Comparison of ENCODE assay signal across 9 mouse cellular contexts in the genomic region with DNA sequence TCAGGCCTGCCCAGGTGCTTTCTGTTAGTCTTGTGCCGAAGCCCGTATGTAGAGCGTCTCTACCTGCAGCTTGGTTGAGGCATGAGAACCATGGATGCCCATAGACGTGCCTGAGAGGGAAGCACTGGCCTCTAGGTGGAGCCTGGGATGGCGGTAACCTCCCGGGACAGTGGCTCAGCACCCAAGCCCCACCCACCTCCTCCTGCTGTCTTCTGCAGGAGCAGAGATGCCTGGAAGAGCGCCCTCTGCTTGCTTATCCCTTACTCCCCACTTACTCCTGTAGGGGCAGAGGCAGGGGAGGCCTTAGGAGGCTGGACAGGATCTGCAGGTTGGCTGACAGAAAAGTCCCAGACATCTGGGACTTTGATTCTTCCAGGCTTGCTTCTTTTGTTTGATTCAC.
A peak's percentile ranks its signal among the peaks of the same experiment; 100 is the strongest.
DNase-seq lines count a peak whose midpoint lies in the region; ATAC-seq and TF ChIP-seq lines count a peak whose summit lies in the region.
"Had no signal": no experiment of that assay in that cellular context is flagged by ENCODE, and none has a peak within 500 bp of the region (broad histone marks: within the 10 kb centered on the region; RNA-seq: fewer than 3 reads in every experiment).

No protein-coding gene starts in this region.

- H3K9me3 ChIP-seq in midbrain, embryonic 10.5 days (replicated peaks): peaks cover 11% of the 10 kb centered on the region; the same call in 1 of the 2 replicates
- peaks cover 7% of the 10 kb centered on the region for H3K9me3 ChIP-seq in midbrain, embryonic 14.5 days (ENCODE audit: control insufficient read depth, low read length)
- H3K9me3 ChIP-seq in embryonic facial prominence, embryonic 11.5 days (replicated peaks; ENCODE audit: control insufficient read depth, low read length): no peaks in the 10 kb centered on the region
- H3K9me3 ChIP-seq: embryonic facial prominence, embryonic 15.5 days had no signal

- H3K9ac ChIP-seq in midbrain, embryonic 14.5 days (replicated peaks; ENCODE audit: low read length): no peak overlapping the region
- no peak overlapping the region for H3K9ac ChIP-seq in embryonic facial prominence, embryonic 11.5 days (replicated peaks; ENCODE audit: low read length)
- H3K9ac ChIP-seq: embryonic facial prominence, embryonic 15.5 days had no signal

- WGBS in midbrain, embryonic 10.5 days: 32% methylated on average over 7 of the region's 7 CpGs
- WGBS in midbrain, embryonic 14.5 days: 29% methylated on average over 7 of the region's 7 CpGs
- 29% methylated on average over 7 of the region's 7 CpGs for WGBS in embryonic facial prominence, embryonic 11.5 days
- WGBS in small intestine, adult 2 months: 18% methylated on average over 7 of the region's 7 CpGs

- H3K27me3 ChIP-seq in midbrain, embryonic 10.5 days (ENCODE audit: low read depth, poor library complexity, severe bottlenecking): peaks cover 20% of the 10 kb centered on the region
- H3K27me3 ChIP-seq in midbrain, embryonic 14.5 days (ENCODE audit: control insufficient read depth, insufficient read depth, low read length): no peaks in the 10 kb centered on the region
- H3K27me3 ChIP-seq in embryonic facial prominence, embryonic 11.5 days (ENCODE audit: control insufficient read depth, insufficient read depth, low read length): no peaks in the 10 kb centered on the region
- no peaks in the 10 kb centered on the region for H3K27me3 ChIP-seq in small intestine, adult 2 months (ENCODE audit: control insufficient read depth, insufficient read depth, low read length)
- H3K27me3 ChIP-seq: embryonic facial prominence, embryonic 15.5 days had no signal

- H3K27ac ChIP-seq in midbrain, embryonic 10.5 days (replicated peaks): no peak overlapping the region
- H3K27ac ChIP-seq in midbrain, embryonic 14.5 days (replicated peaks; ENCODE audit: low read depth, low read length): no peak overlapping the region
- H3K27ac ChIP-seq in embryonic facial prominence, embryonic 11.5 days (replicated peaks; ENCODE audit: low read depth, low read length): no peak overlapping the region
- H3K27ac ChIP-seq in small intestine, adult 2 months (ENCODE audit: insufficient read depth, low read depth, low read length): no peak overlapping the region
- H3K27ac ChIP-seq: embryonic facial prominence, embryonic 15.5 days had no signal

- H3K4me2 ChIP-seq in midbrain, embryonic 14.5 days (ENCODE audit: low read length): no peak overlapping the region
- no peak overlapping the region for H3K4me2 ChIP-seq in embryonic facial prominence, embryonic 11.5 days (ENCODE audit: low read depth, low read length)
- H3K4me2 ChIP-seq: embryonic facial prominence, embryonic 15.5 days had no signal

- peak; percentile 9 for DNase-seq in cerebellum, adult 9-11 months
- peak; percentile 20 for DNase-seq in midbrain, embryonic 10.5 days (ENCODE audit: low spot score)
- DNase-seq in midbrain, embryonic 14.5 days: no peak
- peak; percentile 22 for DNase-seq in embryonic facial prominence, embryonic 11.5 days (ENCODE audit: low spot score)
- no peak for DNase-seq in gastrocnemius, postnatal 25 days
- no peak for DNase-seq in urinary bladder, postnatal 25 days (ENCODE audit: low spot score)

- no peak overlapping the region for H3K4me3 ChIP-seq in midbrain, embryonic 10.5 days
- H3K4me3 ChIP-seq in midbrain, embryonic 14.5 days (replicated peaks; ENCODE audit: low read depth, low read length): no peak overlapping the region
- H3K4me3 ChIP-seq in embryonic facial prominence, embryonic 11.5 days (ENCODE audit: low read depth, low read length): no peak overlapping the region
- H3K4me3 ChIP-seq in small intestine, adult 2 months (ENCODE audit: low read depth, low read length): no peak overlapping the region
- H3K4me3 ChIP-seq: embryonic facial prominence, embryonic 15.5 days had no signal

- TF ChIP-seq CTCF in small intestine, adult 2 months (IDR thresholded peaks at IDR 0.05; ENCODE audit: extremely low read depth, insufficient read length, insufficient replicate concordance, low read depth, low read length): peak; percentile 26; the same call in 1 of the 2 replicates

- ATAC-seq in cerebellum, adult (ENCODE audit: insufficient number of reproducible peaks, low FRiP score, low TSS enrichment): no peak
- ATAC-seq in midbrain, embryonic 14.5 days (ENCODE audit: low FRiP score, low TSS enrichment): no peak
- ATAC-seq in embryonic facial prominence, embryonic 11.5 days (replicated peaks; ENCODE audit: insufficient number of reproducible peaks, low FRiP score, low TSS enrichment, low read depth): no peak

- no peaks in the 10 kb centered on the region for H3K36me3 ChIP-seq in midbrain, embryonic 10.5 days
- H3K36me3 ChIP-seq in midbrain, embryonic 14.5 days (ENCODE audit: control insufficient read depth, insufficient read depth, low read length): no peaks in the 10 kb centered on the region
- no peaks in the 10 kb centered on the region for H3K36me3 ChIP-seq in embryonic facial prominence, embryonic 11.5 days (replicated peaks; ENCODE audit: control insufficient read depth, insufficient read depth, low read depth, low read length)
- no peaks in the 10 kb centered on the region for H3K36me3 ChIP-seq in small intestine, adult 2 months (ENCODE audit: control insufficient read depth, insufficient read depth, low read length)
- H3K36me3 ChIP-seq: embryonic facial prominence, embryonic 15.5 days had no signal

- H3K4me1 ChIP-seq in midbrain, embryonic 10.5 days: 0 out of 2 replicates have a peak, but pooled peaks cover 10% of the 10 kb centered on the region
- no peaks in the 10 kb centered on the region for H3K4me1 ChIP-seq in midbrain, embryonic 14.5 days (ENCODE audit: control insufficient read depth, insufficient read depth, low read length)
- H3K4me1 ChIP-seq in embryonic facial prominence, embryonic 11.5 days (ENCODE audit: control insufficient read depth, insufficient read depth, low read length): no peaks in the 10 kb centered on the region
- H3K4me1 ChIP-seq in small intestine, adult 2 months (ENCODE audit: control insufficient read depth, insufficient read depth, insufficient read length, low read length): no peaks in the 10 kb centered on the region
- H3K4me1 ChIP-seq: embryonic facial prominence, embryonic 15.5 days had no signal

- TF ChIP-seq POLR2A in small intestine, adult 2 months (IDR thresholded peaks at IDR 0.05; ENCODE audit: low read depth, low read length): no peak

Comparison
In these comparisons a context has a peak if more than half of its experiments do, and no peak if none do; other contexts are left out.
1. DNase-seq: peak in cerebellum, adult 9-11 months (single experiment), midbrain, embryonic 10.5 days (single experiment) and embryonic facial prominence, embryonic 11.5 days (single experiment); none in midbrain, embryonic 14.5 days (single experiment), gastrocnemius, postnatal 25 days (single experiment) and urinary bladder, postnatal 25 days (single experiment).